Mouse (Mus musculus) skeletal muscle tissue, postnatal 0 days (tissue): ENCODE data around the gene Cyb561a3. TPM values are rescaled to one million over a fixed set of nuclear protein-coding genes. Genes with fewer than 3 reads are reported as not detected.

ENCODE experiments used
- polyA plus RNA-seq: library from polyadenylated mRNA; unstranded; fragments of >200 nt; fragmentation: Nextera tagmentation; extraction: Ambion mirVana; gene quantifications from 2 replicates; pipeline ENCODE4 v1.2.1, GENCODE M21; 2015

Gene Cyb561a3
- polyA plus RNA-seq, result 9.1 and 10.6 TPM in 2 replicates

DNA sequence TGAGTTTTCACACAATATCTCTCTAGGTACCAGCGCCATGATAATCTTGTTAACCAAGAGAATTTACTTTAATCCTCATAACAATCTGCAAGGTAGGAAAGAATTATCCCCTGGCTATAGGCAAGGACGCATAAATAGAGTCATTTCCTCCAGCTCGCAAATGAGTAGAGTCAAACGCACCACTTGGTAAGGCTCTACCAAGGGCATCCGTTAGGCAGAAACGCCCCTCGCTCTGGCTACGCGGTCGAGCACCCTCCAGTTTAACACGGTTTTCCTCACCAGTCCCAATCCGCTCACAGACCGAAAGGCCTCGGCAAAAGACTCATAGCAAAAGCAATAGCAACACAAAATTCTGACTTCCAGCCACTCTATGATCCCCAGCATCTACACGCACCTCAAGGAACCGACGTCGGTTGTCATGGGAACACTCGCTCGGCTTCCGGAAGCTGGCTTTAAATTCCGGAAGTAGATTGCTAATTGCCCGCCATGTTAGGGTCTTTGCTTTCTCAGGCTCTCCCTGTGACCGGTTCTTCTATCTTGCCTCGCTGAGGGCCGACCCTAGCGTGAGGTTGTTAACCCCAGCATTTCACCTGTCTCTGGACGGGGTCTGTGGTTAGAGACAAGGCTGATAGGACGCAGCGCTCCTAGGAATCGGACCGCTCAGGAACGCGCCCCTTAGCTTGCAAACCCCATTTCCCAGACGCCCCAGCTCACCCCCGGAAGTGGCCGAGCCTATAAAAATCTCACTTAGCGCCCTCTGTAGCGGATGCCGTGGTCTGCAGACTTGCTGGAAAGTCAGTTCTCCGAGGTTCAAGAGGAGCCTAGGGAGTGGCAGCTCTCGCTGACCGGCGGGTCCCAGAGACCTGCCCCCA is at the start of gene Cyb561a3, which contains the start of gene Tmem138:
Gene Cyb561a3, plus strand, starts transcription at position 483 of the 872 bp plus-strand sequence.
Gene Tmem138, minus strand, starts transcription at position 673 of the 872 bp plus-strand sequence.

DNA sequence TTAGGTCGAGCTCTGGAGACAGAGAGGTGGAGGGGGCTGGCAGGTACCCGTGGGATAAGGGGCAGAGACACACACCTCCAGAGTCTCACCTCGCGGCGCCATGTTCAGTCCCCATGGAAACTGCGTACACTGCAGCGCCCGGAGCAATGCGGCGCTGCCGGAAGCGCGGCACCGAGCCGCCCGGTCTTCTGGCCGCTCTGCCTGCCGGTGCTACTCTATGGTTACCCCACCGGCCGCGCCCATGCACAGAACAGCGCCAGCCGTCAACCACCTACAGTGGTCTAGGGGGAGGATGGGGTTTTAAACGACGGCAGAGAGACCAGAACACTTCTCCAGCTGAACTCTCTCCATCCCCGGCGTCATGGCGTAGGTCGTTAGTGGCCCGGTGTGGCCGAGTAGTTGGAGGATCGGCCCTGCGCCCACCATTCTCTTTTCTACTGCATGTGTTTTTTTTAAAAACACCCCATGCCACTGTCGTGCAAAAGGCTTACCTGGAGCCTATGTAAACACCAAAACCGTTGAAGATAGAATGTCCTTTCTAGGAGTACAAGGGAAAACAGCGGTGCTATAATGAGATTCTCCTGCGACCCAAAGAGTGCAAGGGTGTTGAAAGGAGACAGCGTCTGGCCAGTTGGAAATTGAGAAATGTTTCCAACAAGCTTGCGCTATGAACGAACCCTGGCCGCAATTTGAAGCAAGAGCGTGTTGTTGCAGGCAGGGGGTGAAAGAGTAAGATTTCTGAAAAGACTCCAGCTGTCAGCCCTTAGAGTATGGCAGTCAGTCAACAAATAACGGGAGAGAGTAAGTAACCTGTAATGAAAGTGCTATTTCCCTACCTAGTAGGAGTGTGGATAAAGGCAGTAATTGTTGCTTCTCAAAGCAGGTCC is 21.1 kb upstream of the Cyb561a3 start, which contains the start of gene Tmem216:
Gene Tmem216, minus strand, starts transcription at position 615 of the 887 bp plus-strand sequence.

DNA sequence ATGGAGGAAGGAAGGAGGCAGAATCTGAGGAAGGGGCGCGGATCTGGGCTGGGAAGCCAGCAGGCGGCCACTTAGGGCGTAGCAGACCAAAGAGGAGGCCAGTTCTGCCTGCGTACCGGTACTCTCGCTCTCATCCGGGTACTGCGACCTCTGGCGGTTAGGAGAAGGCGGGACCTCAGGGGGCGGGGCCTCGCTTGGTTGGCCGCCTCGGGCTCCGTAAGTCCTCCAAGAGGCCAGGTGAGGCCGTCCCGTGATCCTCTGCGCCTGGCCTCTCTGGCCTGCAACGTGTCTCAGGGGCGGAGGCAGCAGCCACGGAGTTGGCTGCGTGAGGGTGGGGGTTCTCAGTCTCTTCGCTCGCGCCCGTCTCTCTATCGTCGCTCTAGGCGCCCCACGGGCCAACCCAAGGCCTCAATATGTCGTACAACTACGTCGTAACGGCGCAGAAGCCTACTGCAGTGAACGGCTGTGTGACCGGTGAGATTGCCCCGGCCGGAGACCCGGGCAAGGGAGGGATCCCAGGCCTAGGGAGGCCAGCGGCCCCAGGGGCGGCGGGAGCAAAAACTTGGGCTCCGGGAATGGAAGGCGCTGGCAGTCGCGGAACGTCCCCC is 28.4 kb downstream of the Cyb561a3 start, which contains the start of the genes Ddb1 and Tkfc:
Gene Ddb1, plus strand, starts transcription at position 35 of the 608 bp plus-strand sequence.
Gene Tkfc, minus strand, starts transcription at position 362 of the 608 bp plus-strand sequence.

DNA sequence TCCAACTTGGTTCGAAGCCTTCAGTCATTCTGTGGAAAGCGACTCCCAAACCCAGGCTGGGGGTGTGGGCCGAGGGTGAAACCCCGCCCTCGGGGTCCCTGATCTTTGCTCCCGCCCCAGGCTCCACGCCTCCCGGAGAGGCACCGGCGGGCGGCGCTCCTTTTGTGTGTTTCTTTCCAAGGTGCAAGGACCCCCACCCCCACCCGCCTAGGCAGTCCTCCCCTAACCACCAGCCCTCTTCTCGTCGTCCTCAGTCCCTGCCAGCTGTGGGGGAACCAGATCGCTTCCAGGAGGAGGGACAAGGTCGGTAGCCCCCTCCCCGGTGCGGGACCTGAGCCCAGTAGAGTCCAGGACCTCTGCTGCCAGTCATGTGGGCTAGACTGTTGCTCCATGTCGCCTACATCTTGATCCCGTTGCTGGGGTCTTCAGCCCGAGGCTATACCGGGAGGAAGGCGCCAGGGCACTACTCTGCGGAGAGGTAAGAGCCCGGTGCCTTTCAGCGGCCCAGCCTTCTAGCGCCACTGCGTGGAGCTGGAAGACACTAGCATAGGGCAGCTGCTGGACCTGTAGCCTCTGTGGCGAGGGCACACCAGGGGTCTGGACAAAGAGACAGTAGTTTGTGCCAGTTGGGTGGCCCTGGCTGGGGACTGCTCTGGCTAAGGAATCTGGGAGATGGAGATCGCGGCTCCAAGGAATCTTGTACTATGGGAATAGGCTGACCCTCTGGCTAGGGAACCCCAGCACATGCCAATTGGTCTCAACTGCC is 57.3 kb downstream of the Cyb561a3 start, which contains the start of gene Vwce:
Gene Vwce, plus strand, starts transcription at position 108 of the 766 bp plus-strand sequence.

Other genes with a start within 250 kb of the Cyb561a3 start
- gene Syt7, start 188.1 kb upstream of the Cyb561a3 start, polyA plus RNA-seq, result 0.59 and 1.6 TPM in 2 replicates
- gene Lrrc10b, start 119.7 kb upstream of the Cyb561a3 start, polyA plus RNA-seq, result 0.12 and 0.28 TPM in 2 replicates
- gene Ppp1r32, start 94.2 kb upstream of the Cyb561a3 start, polyA plus RNA-seq, result 0.17 TPM in 1 of 2 replicates, not detected in the other
- gene Cpsf7, start 51.9 kb upstream of the Cyb561a3 start, polyA plus RNA-seq, result 17.2 and 17.3 TPM in 2 replicates
- 44.2 and 47.1 TPM in 2 replicates for gene Sdhaf2, start 51.0 kb upstream of the Cyb561a3 start, polyA plus RNA-seq
- gene Tmem216, start 20.9 kb upstream of the Cyb561a3 start, polyA plus RNA-seq, result 12.1 and 17.5 TPM in 2 replicates
- gene Tmem138, start 190 bp downstream of the Cyb561a3 start, polyA plus RNA-seq, result 7.5 and 9.1 TPM in 2 replicates
- gene Ddb1, start 28.2 kb downstream of the Cyb561a3 start, polyA plus RNA-seq, result 177 and 194 TPM in 2 replicates
- 6.8 and 8.3 TPM in 2 replicates for gene Tkfc, start 28.5 kb downstream of the Cyb561a3 start, polyA plus RNA-seq
- gene Vwce, start 57.0 kb downstream of the Cyb561a3 start, polyA plus RNA-seq, result 0.17 and 0.28 TPM in 2 replicates
- gene Pga5, start 100.9 kb downstream of the Cyb561a3 start, polyA plus RNA-seq, result 0.40 TPM in 1 of 2 replicates, not detected in the other
- gene Vps37c, start 111.6 kb downstream of the Cyb561a3 start, polyA plus RNA-seq, result 21.6 and 22.5 TPM in 2 replicates
- gene Cd5, start 161.8 kb downstream of the Cyb561a3 start, polyA plus RNA-seq, result 0.19 TPM in 2 replicates